Mouse (Mus musculus) ES-E14 (cell line): ENCODE results near the gene Slc41a2. TPM values are rescaled to one million over a fixed set of nuclear protein-coding genes. Genes with fewer than 3 reads are reported as not detected.

Experiments used
- DNase-seq: peaks from one replicate; pipeline ENCODE4 v3.0.0-alpha.2; 2013; ENCODE audit warnings: low read depth, low spot score
- H3K27ac ChIP-seq: 2 replicates; pipeline ENCODE4 v1.5.1; 2012; ENCODE audit warnings: low read depth, mild to moderate bottlenecking, low read length, moderate library complexity, mixed read lengths; ENCODE audit not compliant: poor library complexity, insufficient read depth, severe bottlenecking
- H3K36me3 ChIP-seq: 2 replicates; pipeline ENCODE4 v1.6.1; 2012; ENCODE audit warnings: mild to moderate bottlenecking, low read length, moderate library complexity, mixed read lengths; ENCODE audit not compliant: control insufficient read depth, poor library complexity, insufficient read depth, severe bottlenecking
- H3K4me1 ChIP-seq, 2 experiments: fragments of 150-350 bp in 1 of 2; sonication (generic) in 1 of 2; 2 replicates each; pipeline ENCODE4 v1.6.1; 2012; ENCODE audit warnings: low read length in 2 of 2, mild to moderate bottlenecking in 1 of 2, mixed read lengths in 1 of 2; ENCODE audit not compliant: control insufficient read depth in 2 of 2, insufficient read depth in 2 of 2, poor library complexity in 1 of 2
- H3K4me3 ChIP-seq, 2 experiments: fragments of 150-350 bp in 1 of 2; sonication (generic) in 1 of 2; 2 replicates each; pipeline ENCODE4 v1.5.1; 2012; ENCODE audit warnings: low read length in 2 of 2, low read depth in 1 of 2, mild to moderate bottlenecking in 1 of 2, mixed read lengths in 1 of 2; ENCODE audit not compliant: insufficient read depth in 1 of 2, poor library complexity in 1 of 2, severe bottlenecking in 1 of 2
- H3K9ac ChIP-seq: 2 replicates; pipeline ENCODE4 v1.6.1; 2012; ENCODE audit warnings: low read depth, mild to moderate bottlenecking, low read length, mixed read lengths; ENCODE audit not compliant: poor library complexity, insufficient read depth, severe bottlenecking
- H3K9me3 ChIP-seq: fragments of 150-350 bp; sonication (generic); 2 replicates; pipeline ENCODE4 v1.6.1; 2012; ENCODE audit warnings: low read depth, mild to moderate bottlenecking, low read length; ENCODE audit not compliant: control insufficient read depth, insufficient read depth
- CHD2 ChIP-seq: IDR thresholded peaks from 2 replicates; pipeline ENCODE4 v1.6.1; 2014; ENCODE audit warnings: mild to moderate bottlenecking, low read depth, low read length, inconsistent platforms
- HCFC1 ChIP-seq: IDR thresholded peaks from 2 replicates; pipeline ENCODE4 v1.6.1; 2012; ENCODE audit warnings: low read length, inconsistent platforms, borderline replicate concordance; ENCODE audit not compliant: insufficient read depth
- MAFK ChIP-seq: IDR thresholded peaks from 2 replicates; pipeline ENCODE4 v1.6.1; 2014; ENCODE audit warnings: mild to moderate bottlenecking, low read depth, low read length, inconsistent platforms; ENCODE audit not compliant: insufficient read depth
- ZC3H11A ChIP-seq: IDR thresholded peaks from 2 replicates; pipeline ENCODE4 v1.6.1; 2012; ENCODE audit warnings: low read depth, mild to moderate bottlenecking, inconsistent platforms, low read length, borderline replicate concordance
- ZNF384 ChIP-seq: IDR thresholded peaks from 2 replicates; pipeline ENCODE4 v1.6.1; 2012; ENCODE audit warnings: low read depth, low read length, inconsistent platforms
- in situ Hi-C, 2 experiments: fragments of 600-800 bp; cut with MboI; formaldehyde crosslinking; loops; one replicate each; pipeline ENCODE4 v1.15.1; 2025; ENCODE audit warnings: low sequenced_read_pairs in 2 of 2, inconsistent platforms in 1 of 2; ENCODE audit not compliant: unreplicated experiment in 2 of 2
- total RNA-seq: library from RNA; depleted of rRNA; stranded (reverse); fragments of 300-350 nt; gene quantifications from 2 replicates; pipeline ENCODE4 v1.2.3, GENCODE M21; 2012

The Slc41a2 gene
- total RNA-seq, 1 experiment, result 1.1 TPM

DNA sequence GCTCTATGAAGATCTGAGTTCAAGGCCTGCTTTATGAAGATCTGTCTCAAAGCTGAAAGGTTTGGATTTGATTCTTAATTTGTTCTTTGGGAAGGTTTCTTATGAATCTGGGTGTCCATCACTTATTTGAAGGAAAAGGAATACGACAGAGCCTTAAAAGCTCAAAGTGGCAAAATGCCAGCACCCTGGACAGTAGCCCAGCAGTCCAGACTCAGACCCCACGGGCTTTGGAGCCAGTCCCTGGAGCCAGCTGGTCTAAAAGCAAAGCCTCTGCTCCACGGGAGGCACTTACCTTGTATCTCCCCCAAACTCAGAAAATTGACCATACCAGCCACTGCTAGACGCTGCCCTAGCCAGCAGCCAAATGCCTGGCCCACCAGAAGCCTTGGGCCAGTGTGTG, 103.3 kb downstream of the Slc41a2 start:
- H3K9ac ChIP-seq, result no peak overlapping the region
- in situ Hi-C loops, result loop anchor here (10.0 to 25.0 kb wide), 2 partner anchors 270 to 278 kb away; no protein-coding TSS in a partner anchor
- H3K4me3 ChIP-seq, result no peak overlapping the region
- no peak for DNase-seq
- H3K36me3 ChIP-seq, result no peaks in the 10 kb centered on the region
- H3K27ac ChIP-seq, result no peak overlapping the region
- H3K9me3 ChIP-seq, result no peaks in the 10 kb centered on the region
- TF ChIP-seq HCFC1 (no peak), ZC3H11A (no peak), CHD2 (no peak), MAFK (no peak), ZNF384 (no peak)
- H3K4me1 ChIP-seq, result no peaks in the 10 kb centered on the region

- in situ Hi-C loops, result loop anchor here (10.0 to 25.0 kb wide), 2 partner anchors 271 to 278 kb away; no protein-coding TSS in a partner anchor
- Histone ChIP-seq H3K36me3 (no peaks in the 10 kb centered on the region), H3K27ac (no peak overlapping the region), H3K9ac (no peak overlapping the region), H3K4me1 (no peaks in the 10 kb centered on the region), H3K4me3 (no peak overlapping the region), H3K9me3 (no peaks in the 10 kb centered on the region)
- TF ChIP-seq ZC3H11A (no peak), ZNF384 (no peak), CHD2 (no peak), MAFK (no peak), HCFC1 (no peak)
- no peak for DNase-seq
Observed at GRCm38 (mm10) chr10:83233967-83234366, 103.7 kb downstream of the Slc41a2 start.

DNA sequence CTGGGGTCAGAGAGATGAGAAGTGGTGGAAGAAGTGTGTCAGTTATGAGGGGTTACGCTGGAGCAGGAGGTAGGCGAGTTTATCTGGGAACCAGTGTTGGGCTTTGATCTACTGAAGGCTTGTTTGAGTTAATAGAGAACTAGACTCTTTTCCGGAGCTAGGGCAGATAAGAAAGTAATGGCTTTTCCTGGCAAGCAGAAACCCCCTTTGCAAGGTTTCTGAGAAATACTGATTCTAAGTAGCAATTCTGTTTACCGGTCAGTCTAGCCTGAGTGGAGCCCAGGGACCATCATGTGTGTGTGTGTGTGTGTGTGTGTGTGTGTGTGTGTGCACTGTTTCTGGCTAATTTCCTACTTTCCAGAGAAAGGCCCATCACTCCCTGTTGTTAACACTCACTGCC, 109.1 kb downstream of the Slc41a2 start:
- no peak overlapping the region for H3K27ac ChIP-seq
- DNase-seq, result no peak
- no peak overlapping the region for H3K4me3 ChIP-seq
- TF ChIP-seq ZC3H11A, result no peak
- no peak for TF ChIP-seq ZNF384
- no peak for TF ChIP-seq HCFC1
- TF ChIP-seq MAFK, result no peak
- no peak for TF ChIP-seq CHD2
- H3K9ac ChIP-seq, result no peak overlapping the region
- no peaks in the 10 kb centered on the region for H3K9me3 ChIP-seq
- no peaks in the 10 kb centered on the region for H3K36me3 ChIP-seq
- no peaks in the 10 kb centered on the region for H3K4me1 ChIP-seq
- in situ Hi-C loops, result loop anchor here in 1 of 2 experiments (25.0 kb wide), 1 partner anchor 284 kb away; no protein-coding TSS in a partner anchor

GRCm38 (mm10) chr10:83224999-83225398, 112.7 kb downstream of the Slc41a2 start:
- no peak overlapping the region for H3K4me3 ChIP-seq
- H3K9ac ChIP-seq, result no peak overlapping the region
- TF ChIP-seq ZNF384 (no peak), CHD2 (no peak), MAFK (no peak), ZC3H11A (peak; percentile 61), HCFC1 (no peak)
- H3K27ac ChIP-seq, result no peak overlapping the region
- no peaks in the 10 kb centered on the region for H3K9me3 ChIP-seq
- no peaks in the 10 kb centered on the region for H3K36me3 ChIP-seq
- no peaks in the 10 kb centered on the region for H3K4me1 ChIP-seq
- in situ Hi-C loops, result loop anchor here in 1 of 2 experiments (25.0 kb wide), 1 partner anchor 287 kb away; no protein-coding TSS in a partner anchor
- peak; percentile 44 for DNase-seq
